Mouse (Mus musculus): ENCODE results near the gene Flt3l. TPM values are rescaled to one million over a fixed set of nuclear protein-coding genes. Genes with fewer than 3 reads are reported as not detected.

Flt3l gene
- total and polyA plus RNA-seq, 3 experiments: 5.5 to 59.1 (median 6.4) TPM

DNA sequence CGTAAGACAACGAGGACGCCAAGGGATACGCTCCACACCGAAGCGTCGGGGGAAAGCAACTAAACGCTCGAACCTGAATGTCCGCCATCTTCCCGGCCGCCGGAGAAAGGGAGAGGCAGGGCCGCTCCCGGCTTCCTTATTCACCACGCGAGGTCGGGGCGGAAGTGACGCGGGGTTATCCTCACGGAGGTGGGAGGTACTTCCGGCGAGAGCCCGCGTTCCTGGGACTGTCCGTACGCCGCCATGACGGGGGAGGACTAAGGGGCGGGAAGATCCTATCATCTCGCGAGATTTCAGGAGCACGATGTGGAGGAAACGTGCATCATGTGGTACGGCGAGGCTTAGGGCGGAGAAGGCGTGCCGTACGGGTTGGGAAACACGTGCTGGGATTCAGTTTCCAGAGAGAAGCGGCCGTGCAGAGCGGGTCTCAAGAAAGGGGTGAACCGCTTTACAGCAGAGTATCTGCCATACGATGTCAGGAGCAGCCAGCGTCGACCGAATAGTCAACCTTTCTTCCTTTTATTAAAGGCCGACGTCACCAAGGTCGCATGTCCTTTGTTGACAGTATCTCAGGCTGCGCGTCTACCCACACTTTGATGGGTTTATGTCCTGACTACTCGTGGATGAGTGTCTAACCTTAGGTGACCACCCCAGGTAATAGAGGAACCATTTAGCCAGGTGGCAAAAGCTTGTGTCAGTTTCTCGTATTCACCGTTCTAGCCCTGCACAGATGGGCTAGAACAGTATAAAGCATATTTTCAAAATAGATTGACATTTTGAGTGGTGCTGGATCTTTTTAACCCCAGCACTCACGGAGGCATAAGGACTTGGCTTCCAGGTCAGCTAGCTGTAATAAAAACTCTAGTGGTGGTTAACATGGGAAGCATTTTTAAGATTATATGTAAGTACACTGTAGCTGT lies 11.7 kb downstream of the Flt3l start, which contains the start of gene Rps11:
Gene Rps11 (minus strand): TSS at position 216 of the 920 bp plus-strand sequence.
- H3K4me1 ChIP-seq (ENCODE audit: control insufficient read depth, insufficient read depth, low read length): peaks cover 15% of the 10 kb centered on the region
- WGBS: 2% methylated on average over 59 of the region's 59 CpGs
- H3K9ac ChIP-seq (ENCODE audit: low read depth, low read length): peak within 1 kb of the TSS; percentile 79
- peak; percentile 98 to 99 for DNase-seq
- H3K36me3 ChIP-seq (ENCODE audit: control insufficient read depth, insufficient read depth, low read length): peaks cover 17% of the 10 kb centered on the region
- peak; percentile 89 for TF ChIP-seq EP300 (IDR thresholded peaks at IDR 0.05; ENCODE audit: insufficient read depth, low read depth, low read length)
- TF ChIP-seq POLR2A (IDR thresholded peaks at IDR 0.05; ENCODE audit: insufficient read depth, low read depth, low read length): peak; percentile 87
- peak; percentile 53 for TF ChIP-seq CTCF (IDR thresholded peaks at IDR 0.05)
- no peaks in the 10 kb centered on the region; the same call in 1 of the 2 replicates for H3K79me2 ChIP-seq (replicated peaks; ENCODE audit: control insufficient read depth, insufficient read depth, low read length)
- H3K27me3 ChIP-seq (ENCODE audit: control insufficient read depth, insufficient read depth, low read length): no peaks in the 10 kb centered on the region
- peak within 1 kb of the TSS; percentile 94 for H3K4me3 ChIP-seq
- intact Hi-C loops (cut with DNase I): loop anchor here (5.0 kb wide), 1 partner anchor 107 kb away; the partner anchor contains the start of genes Rras and Scaf1
- peak within 1 kb of the TSS; percentile 93 for H3K27ac ChIP-seq

DNA sequence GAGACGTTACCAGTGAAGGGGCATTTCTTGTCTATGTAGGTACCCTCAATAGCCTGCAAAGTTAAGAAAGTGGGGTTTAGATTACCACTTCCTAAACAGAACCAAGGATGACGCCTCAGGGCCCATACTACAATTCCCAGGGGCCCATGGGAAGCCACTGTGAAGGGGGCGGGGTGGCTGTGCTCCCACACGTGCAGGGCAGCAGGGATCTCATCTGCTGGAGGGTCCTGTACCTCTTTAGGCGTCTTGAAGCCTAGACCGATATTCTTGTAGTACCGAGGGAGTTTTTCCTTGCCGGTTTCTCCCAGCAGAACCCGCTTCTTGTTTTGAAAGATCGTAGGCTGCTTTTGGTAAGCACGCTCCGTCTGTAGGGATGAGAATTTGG lies 13.1 kb downstream of the Flt3l start:
- H3K36me3 ChIP-seq (ENCODE audit: control insufficient read depth, insufficient read depth, low read length): peaks cover 17% of the 10 kb centered on the region
- peak in 1 of 2 experiments; percentile 34 for DNase-seq
- TF ChIP-seq CTCF (IDR thresholded peaks at IDR 0.05): no peak
- TF ChIP-seq POLR2A (IDR thresholded peaks at IDR 0.05; ENCODE audit: insufficient read depth, low read depth, low read length): no peak
- TF ChIP-seq EP300 (IDR thresholded peaks at IDR 0.05; ENCODE audit: insufficient read depth, low read depth, low read length): no peak

DNA sequence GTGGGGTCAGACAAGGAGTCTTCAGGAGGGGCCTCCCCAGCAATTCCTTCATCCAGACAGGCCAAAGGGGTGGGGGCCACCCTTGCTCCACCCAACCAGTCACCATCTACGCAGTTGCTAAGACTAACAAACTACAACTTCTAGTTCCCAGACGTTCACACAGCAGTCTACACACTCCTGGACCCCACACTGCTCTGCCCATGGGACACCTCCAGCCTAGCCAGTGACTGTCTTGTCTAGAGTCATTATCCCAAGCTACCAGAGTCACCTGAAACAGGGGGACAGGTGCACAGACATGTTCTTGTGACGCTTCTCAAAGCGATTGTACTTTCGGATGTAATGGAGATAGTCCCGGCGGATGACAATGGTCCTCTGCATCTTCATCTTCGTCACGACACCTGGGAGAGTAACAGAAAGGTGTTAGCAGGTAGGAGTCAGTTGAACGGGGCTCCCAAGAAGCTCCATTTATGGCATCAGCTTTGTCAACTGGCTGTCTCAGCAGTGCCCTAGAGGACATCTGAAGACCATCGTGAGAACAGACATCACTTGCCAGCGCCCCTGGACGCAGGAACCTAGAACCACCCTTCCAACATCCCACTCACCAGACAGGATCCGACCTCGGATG lies 13.6 kb downstream of the Flt3l start:
- intact Hi-C loops (cut with DNase I): loop anchor here (5.0 kb wide), 1 partner anchor 105 kb away; the partner anchor contains the start of genes Rras and Scaf1
- Histone ChIP-seq H3K27ac (peak overlapping the region; percentile 93), H3K9ac (ENCODE audit: low read depth, low read length) (peak overlapping the region; percentile 42), H3K4me3 (peak overlapping the region; percentile 94), H3K79me2 (replicated peaks; ENCODE audit: control insufficient read depth, insufficient read depth, low read length) (no peaks in the 10 kb centered on the region), H3K27me3 (ENCODE audit: control insufficient read depth, insufficient read depth, low read length) (no peaks in the 10 kb centered on the region), H3K36me3 (ENCODE audit: control insufficient read depth, insufficient read depth, low read length) (peaks cover 17% of the 10 kb centered on the region), H3K4me1 (ENCODE audit: control insufficient read depth, insufficient read depth, low read length) (peaks cover 13% of the 10 kb centered on the region)
- 73% methylated on average over 15 of the region's 15 CpGs for WGBS
- DNase-seq: no peak
- no peak for TF ChIP-seq POLR2A (IDR thresholded peaks at IDR 0.05; ENCODE audit: insufficient read depth, low read depth, low read length)
- TF ChIP-seq CTCF (IDR thresholded peaks at IDR 0.05): no peak
- TF ChIP-seq EP300 (IDR thresholded peaks at IDR 0.05; ENCODE audit: insufficient read depth, low read depth, low read length): no peak

More for the DNA sequence above, 13.1 kb downstream of the Flt3l start:
- H3K79me2 ChIP-seq (replicated peaks; ENCODE audit: control insufficient read depth, insufficient read depth, low read length): no peaks in the 10 kb centered on the region
- WGBS: 13% methylated on average over 12 of the region's 12 CpGs
- H3K4me3 ChIP-seq: peak overlapping the region; percentile 94
- peak overlapping the region; percentile 79 for H3K9ac ChIP-seq (ENCODE audit: low read depth, low read length)
- no peaks in the 10 kb centered on the region for H3K27me3 ChIP-seq (ENCODE audit: control insufficient read depth, insufficient read depth, low read length)
- H3K4me1 ChIP-seq (ENCODE audit: control insufficient read depth, insufficient read depth, low read length): peaks cover 13% of the 10 kb centered on the region
- H3K27ac ChIP-seq: peak overlapping the region; percentile 93
- intact Hi-C loops (cut with DNase I): loop anchor here (5.0 kb wide), 1 partner anchor 106 kb away; the partner anchor contains the start of genes Rras and Scaf1

DNA sequence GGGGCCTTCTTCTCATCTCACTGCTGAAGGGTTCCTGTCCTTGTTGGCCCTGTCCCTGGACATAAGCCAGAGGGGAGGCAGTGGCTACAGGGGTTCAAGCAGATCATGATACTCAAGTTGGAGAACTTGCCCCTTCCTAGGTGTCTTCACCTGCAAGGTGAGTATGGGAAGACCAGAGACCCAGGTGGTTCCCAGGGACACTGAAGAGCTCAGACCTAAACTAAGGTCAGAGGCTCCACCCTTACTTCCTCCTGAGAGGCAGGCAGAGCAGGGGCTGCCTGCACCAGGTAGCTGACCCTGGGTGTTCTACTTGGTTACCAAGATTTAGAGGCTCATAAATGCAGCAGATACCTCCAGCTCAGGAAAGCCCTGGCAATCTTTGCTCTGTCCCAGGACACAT lies 14.3 kb downstream of the Flt3l start:
- TF ChIP-seq EP300 (IDR thresholded peaks at IDR 0.05; ENCODE audit: insufficient read depth, low read depth, low read length) (no peak), CTCF (IDR thresholded peaks at IDR 0.05) (no peak), POLR2A (IDR thresholded peaks at IDR 0.05; ENCODE audit: insufficient read depth, low read depth, low read length) (no peak)
- H3K79me2 ChIP-seq (replicated peaks; ENCODE audit: control insufficient read depth, insufficient read depth, low read length): no peaks in the 10 kb centered on the region
- H3K36me3 ChIP-seq (ENCODE audit: control insufficient read depth, insufficient read depth, low read length): peaks cover 11% of the 10 kb centered on the region; the same call in 1 of the 2 replicates
- peak overlapping the region; percentile 94 for H3K4me3 ChIP-seq
- no peaks in the 10 kb centered on the region for H3K27me3 ChIP-seq (ENCODE audit: control insufficient read depth, insufficient read depth, low read length)
- intact Hi-C loops (cut with DNase I): loop anchor here (2.0 to 5.0 kb wide), 2 partner anchors 19 to 105 kb away; partner anchors contain the start of genes Fcgrt, Rras and Scaf1
- peak overlapping the region; percentile 55 for H3K9ac ChIP-seq (ENCODE audit: low read depth, low read length)
- peaks cover 13% of the 10 kb centered on the region for H3K4me1 ChIP-seq (ENCODE audit: control insufficient read depth, insufficient read depth, low read length)
- H3K27ac ChIP-seq: peak overlapping the region; percentile 93
- DNase-seq: no peak

DNA sequence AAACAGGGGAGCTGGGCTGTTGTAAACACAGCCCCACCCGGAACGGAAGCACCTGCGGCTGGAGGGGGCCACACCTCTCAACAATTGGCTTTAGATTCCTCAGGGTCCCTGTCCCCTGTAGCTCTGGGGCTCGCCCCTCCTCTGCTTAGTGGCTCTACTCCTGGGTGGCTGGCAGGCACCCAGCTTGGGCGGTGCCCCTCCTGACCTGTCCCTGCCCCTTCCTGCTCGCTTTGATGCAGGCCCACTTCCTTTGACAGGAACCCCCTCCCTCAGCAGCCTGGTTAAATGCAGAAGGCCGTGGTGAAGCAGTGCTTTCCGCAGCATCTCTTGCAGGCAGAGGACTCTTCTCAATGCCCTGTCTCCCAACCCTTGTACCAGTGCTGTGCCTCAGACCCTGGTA lies 14.8 kb downstream of the Flt3l start:
- intact Hi-C loops (cut with DNase I): loop anchor here (2.0 to 5.0 kb wide), 2 partner anchors 19 to 104 kb away; partner anchors contain the start of genes Fcgrt, Rras and Scaf1
- Histone ChIP-seq H3K9ac (ENCODE audit: low read depth, low read length) (peak overlapping the region; percentile 55), H3K79me2 (replicated peaks; ENCODE audit: control insufficient read depth, insufficient read depth, low read length) (no peaks in the 10 kb centered on the region), H3K27me3 (ENCODE audit: control insufficient read depth, insufficient read depth, low read length) (no peaks in the 10 kb centered on the region), H3K36me3 (ENCODE audit: control insufficient read depth, insufficient read depth, low read length) (peaks cover 10% of the 10 kb centered on the region; the same call in 1 of the 2 replicates), H3K4me1 (ENCODE audit: control insufficient read depth, insufficient read depth, low read length) (peaks cover 12% of the 10 kb centered on the region), H3K27ac (peak overlapping the region; percentile 93), H3K4me3 (peak overlapping the region; percentile 94)
- DNase-seq: peak; percentile 78 to 89
- TF ChIP-seq POLR2A (IDR thresholded peaks at IDR 0.05; ENCODE audit: insufficient read depth, low read depth, low read length) (peak; percentile 93), CTCF (IDR thresholded peaks at IDR 0.05) (no peak), EP300 (IDR thresholded peaks at IDR 0.05; ENCODE audit: insufficient read depth, low read depth, low read length) (peak; percentile 86; the same call in 1 of the 2 replicates)
- WGBS: 20% methylated on average over 8 of the region's 8 CpGs
